Mouse (Mus musculus): ENCODE data around the gene Ubald2. TPM values are rescaled to one million over a fixed set of nuclear protein-coding genes. Genes with fewer than 3 reads are reported as not detected.

Ubald2 gene
- polyA plus RNA-seq, 1 experiment from 2014 or later: 81.9 TPM

DNA sequence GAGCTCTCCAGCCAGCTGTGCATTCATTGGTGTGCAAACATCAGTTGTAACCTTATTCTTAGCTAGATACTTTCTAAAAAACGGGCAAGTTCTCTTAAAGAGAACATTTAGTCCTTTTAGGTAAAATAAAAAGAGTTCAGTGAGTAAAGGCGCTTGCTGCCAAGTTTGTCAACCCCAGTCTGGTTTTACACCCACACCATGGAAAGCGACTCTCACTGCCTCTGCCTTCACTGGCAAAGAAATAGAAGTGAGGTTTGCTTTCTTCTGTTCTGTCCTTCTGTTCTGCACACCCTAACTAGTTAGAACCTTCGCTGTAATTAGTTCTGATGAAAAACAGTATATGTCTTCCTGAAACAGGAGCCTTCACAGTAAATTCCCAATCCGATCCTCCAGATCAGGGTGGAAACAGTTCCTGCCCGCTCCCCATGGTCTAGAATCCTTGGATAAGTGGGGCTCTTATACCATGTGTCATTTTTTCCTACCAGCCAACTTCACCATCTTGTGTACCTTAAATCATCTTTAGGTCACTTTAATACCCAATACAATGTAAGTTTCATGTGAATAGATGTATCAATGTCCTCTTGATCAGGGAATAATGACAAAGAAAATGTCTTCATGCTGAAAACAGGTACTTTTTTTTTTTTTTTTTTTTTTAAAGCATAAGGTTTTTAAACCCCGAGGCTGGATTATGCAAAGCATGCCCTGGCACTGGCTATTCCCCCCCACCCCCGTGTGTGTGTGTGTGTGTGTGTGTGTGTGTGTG lies 1.1 kb upstream of the Ubald2 start:
- no peak for DNase-seq (ENCODE audit: low spot score)

DNA sequence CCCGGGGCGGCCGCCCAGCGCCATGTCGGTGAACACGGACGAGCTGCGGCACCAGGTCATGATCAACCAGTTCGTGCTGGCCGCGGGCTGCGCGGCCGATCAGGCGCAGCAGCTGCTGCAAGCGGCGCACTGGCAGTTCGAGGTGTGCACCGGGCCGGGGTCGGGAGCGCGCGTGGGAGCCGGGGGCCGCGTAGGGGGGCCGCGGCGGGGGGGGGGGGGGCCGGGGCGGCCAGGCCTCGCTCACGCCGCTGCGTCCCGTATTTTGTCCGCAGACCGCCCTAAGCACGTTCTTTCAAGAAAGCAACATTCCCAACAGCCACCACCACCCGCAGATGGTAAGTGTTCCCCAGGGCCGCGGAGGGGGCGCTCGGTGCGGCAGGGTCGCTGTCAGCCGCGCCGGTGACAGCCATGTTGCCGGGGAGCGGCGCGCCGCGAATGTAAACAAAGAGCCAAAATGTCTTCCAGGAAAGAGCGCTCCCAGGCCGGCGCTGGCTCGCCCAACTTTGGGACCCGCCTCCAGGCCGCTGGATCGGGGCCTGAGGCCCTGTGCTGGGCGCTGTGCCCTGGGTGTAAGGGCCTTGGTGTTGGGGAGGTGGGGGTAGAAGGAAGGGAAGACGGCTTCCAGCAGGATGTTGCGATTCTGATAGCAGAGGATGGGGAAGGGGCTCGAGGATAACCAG lies 533 bp downstream of the Ubald2 start:
- DNase-seq (ENCODE audit: low spot score): peak; percentile 72

DNA sequence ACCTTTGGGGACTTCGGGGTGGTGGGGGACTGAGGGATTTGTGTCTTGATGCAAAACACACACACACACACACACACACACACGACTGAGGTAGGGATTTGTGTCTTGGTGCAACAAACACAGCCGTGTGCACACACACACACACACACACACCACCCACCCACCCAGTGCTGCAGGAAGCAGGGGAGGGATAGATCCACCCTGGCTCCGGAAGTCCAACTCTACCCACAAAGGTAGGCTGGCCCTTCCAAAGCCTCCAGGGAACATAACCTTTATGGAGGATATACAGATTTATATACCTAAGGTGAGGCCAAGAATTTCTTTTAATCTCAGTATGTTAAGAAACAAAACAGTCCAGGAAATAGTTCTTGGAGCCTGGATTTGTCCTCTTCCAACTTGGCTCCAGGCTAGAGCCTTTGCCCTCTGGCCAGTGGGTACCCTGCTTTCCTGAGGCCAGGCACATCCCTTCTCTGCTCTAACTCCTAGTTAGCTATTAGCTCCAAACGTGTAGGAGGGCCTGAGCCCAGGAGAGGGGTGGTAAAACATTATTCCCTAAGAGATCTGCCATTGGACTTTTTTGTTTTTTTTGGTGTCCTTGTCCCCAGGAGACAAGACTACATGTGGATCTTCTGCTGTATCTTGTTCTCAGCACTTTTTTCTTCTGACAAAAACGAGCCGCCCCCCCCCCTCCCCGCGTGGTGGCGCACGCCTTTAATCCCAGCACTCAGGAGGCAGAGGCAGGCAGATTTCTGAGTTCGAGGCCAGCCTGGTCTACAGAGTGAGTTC lies 1.3 kb downstream of the Ubald2 start:
- peak; percentile 50 for DNase-seq (ENCODE audit: low spot score)

DNA sequence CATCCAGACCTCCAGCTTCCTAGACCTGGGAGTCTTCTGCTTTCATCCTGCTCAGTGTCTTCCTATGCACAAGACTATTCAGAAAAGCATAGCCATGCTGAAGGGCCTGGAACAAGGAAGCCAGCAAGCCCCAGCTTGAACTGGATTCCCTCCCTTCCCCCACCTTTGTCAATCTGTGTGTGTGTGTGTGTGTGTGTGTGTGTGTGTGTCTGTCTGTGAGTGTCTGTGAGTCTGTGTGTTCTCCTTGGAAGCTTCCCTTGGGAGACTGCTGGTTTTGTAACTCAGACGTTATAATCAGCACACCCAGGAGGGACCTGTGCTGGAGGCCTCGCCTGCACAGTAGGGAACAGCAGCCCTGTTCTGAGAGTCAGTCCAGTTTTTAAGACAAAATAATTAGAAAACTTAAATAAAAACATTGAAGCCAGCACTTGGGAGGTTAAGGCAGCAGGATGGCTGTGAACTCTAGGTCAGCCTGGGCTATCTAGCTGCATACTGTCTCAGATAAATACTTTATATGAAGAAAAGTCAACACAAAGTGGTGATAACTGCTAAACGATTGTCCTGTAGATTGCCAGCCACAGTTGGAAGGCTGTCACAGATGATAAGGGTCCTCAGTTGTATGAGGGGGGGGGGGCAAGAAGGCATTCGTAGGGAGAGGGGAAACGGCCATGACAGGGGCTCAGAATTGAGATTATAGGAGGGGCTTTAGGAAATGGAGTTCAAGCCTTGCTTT lies 2.3 kb downstream of the Ubald2 start:
- no peak for DNase-seq (ENCODE audit: low spot score)

DNA sequence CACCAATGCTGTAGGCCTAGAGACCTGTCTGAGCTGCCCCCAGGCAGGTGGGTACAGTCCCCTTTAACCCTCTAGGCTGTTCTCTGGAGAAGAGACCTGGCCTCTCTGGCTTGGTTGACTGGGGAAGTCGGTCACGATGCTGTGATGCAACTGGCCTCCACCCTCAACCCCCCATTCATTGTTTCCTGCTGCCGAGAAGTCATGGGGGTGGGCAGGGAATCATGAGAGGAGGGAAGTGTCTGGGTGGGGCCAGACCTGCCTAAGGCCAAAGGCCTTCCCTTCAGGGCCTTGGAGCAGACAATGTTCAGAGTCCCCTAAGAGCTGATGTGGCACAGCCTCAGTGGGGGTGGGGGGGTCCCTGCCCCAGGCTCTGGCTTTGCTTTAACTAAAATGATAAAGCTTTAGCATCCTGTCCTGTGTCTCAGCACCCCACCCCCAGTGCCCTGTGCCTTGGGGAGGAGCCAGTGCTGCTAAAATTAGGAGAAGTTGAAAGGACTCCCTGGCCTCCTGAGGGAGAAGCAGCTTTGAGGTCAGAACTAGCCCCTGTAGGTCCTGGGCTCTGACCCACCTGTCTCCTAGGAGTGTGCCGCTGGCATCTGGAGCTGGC lies 2.9 kb downstream of the Ubald2 start:
- DNase-seq (ENCODE audit: low spot score): no peak

DNA sequence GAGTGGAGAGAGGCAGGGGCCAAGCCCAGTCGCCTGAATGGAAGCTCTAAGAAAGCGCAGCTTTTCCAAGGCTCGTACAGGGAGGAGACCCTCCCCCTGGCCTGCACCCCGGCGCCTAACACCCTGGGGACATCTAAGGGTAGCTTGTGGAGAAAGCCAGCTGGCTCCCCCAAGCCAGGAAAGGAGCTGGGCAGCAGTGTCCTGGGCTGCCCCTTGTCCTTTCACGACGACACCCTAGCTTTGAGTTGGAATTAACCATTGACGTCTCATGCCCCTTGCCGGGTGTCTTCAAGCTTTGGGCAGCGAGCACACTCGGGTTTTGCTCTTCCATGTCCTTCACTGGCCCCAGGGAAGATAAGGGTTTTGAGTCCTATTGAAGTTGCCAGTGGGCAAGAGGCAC lies 3.6 kb downstream of the Ubald2 start:
- DNase-seq (ENCODE audit: low spot score): no peak

DNA sequence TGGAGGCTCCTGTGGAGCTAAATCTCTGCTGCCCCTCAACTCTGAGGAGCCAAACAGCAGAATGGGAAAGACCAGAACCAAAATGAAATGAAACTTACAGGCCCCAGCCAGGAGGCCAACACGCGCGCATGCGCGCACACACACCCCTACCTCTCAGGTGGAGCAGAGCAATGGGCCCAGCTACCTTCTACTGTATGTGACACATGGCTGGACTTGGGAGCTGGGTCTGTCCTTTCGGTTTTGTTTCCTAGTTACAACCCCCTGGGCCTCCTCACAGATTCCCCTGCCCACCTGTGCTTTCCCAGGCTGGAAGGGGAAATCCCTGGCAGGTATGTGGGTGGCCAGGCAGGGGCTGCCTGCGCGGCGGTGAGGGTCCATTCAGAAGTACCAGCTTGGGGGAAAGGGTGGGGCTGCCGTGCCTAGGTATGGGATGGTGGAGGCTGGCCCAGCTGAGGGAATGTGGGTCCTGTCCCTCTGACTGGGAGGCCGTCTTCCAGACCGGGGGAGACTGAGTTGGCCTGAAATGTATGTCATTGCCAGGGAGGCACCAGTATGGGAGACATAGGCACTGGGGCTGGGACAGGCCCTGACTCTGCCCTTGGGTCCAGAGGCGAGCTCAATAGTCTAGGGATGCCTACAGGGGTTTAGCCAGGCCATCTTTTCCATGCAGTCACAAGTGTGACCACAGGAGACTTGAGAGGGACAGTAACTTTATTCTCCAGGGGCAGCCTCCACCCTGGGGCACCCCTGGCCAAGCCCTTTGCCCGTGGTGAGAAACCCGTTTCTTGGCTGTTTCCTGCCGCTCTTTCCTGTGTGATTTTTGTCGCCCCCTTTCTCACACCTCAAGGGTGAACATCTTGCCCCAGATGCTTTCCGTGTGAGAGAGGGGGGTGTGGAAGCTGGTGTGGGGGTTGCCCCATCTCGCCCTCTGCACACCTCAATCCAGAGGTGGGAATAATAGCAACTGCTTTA lies 5.7 kb downstream of the Ubald2 start:
- peak; percentile 65 for DNase-seq (ENCODE audit: low spot score)

DNA sequence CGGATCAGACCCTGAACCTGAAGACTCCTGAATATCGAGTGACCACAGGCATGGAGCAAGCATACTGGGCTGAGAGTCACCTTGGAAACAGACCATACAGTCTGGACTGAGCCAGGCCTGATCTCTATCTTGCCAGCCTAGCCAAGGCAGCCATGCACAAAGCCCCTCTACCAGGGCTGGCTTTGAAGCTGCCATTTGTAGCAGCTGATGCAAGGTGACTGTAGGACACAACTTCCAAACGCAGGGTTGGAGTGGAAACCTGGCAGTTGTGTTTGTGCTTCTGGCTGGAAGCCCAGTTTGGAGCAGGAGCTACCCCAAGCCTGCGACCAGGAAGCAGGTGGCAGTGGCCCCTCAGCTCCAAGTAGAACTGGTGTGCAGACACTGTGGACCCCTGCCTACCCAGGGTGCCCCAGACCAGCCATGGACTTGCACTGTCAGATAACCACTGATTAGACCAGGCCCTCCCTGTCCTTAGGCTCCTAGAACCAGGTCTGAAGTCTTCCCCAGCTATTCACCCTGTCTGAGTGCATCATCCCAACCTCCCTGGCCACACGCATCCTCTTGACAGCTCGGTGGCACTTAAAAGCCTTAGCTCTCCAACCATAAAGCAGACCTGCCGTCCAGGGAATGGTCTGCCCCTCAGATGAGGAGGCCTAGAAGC lies 6.6 kb downstream of the Ubald2 start:
- no peak for DNase-seq (ENCODE audit: low spot score)

DNA sequence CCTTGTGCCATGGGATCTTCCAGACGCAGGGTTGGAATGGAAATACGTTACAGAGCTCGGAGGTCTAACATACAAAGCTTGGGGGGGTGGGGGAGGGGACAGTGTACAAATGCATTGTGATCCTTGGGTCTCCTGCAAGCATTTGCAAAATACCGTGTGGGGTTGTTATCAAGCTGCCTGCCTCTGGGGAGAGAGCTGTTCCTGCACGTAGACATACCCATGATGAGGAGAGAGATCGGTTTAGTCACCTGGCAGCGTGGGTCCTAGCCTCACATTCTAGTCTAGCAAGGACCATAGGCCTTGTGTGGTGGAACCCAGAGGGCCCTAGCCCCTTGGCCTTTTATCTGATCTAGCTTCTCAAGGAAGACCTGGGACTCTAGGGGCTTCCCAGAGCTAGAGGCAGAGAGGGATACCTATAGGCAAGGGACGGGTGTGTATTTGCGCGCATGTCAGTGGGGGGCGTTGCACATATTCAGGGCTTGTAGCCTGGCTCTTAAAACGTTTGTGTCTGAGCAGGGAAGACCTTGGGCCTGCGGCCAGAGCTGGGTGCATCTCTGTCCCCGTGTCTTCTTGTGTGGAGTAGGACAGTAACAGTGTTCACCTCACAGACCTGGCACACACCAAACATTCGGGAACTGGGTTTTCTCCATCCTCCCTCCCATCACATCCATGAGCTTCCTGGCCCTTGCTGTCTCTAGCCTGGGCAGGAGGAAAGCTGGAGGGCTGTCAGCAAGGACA lies 8.4 kb downstream of the Ubald2 start:
- no peak for DNase-seq (ENCODE audit: low spot score)

DNA sequence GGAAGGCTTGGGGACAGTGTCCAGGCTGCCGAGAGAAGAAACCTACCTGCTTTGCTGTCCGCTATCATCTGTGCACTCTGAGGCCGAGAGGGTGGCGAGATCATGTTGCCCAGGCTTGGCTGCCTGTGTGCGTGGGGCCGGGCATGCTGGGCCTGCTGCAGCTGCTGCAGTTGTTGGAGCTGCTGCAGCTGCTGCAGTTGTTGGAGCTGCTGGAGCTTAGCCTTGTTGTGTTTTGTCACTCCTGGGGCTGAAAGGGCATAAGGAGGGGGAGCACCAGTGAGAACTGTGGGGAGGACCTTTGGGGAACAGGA lies 8.9 kb downstream of the Ubald2 start:
- DNase-seq (ENCODE audit: low spot score): no peak

DNA sequence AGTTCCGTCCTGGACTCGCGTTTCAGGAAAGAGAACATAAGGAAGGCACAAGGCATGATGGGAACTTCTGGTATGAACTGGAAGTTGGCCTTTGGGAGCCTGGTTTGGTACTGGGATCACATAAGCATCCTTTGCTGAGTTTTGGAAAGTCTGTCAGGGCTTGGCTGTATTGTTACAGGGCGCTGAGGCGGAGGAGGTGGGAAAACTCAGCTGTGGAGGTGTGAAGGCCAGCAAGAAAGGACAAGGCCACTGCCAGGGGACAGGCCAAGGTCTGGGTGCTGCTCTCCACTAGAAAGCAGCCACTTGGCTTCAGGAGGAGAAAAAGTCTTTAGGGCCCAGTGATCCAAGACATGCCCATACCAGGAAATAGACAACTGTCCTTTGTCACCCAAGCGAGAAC lies 9.4 kb downstream of the Ubald2 start:
- DNase-seq (ENCODE audit: low spot score): no peak

DNA sequence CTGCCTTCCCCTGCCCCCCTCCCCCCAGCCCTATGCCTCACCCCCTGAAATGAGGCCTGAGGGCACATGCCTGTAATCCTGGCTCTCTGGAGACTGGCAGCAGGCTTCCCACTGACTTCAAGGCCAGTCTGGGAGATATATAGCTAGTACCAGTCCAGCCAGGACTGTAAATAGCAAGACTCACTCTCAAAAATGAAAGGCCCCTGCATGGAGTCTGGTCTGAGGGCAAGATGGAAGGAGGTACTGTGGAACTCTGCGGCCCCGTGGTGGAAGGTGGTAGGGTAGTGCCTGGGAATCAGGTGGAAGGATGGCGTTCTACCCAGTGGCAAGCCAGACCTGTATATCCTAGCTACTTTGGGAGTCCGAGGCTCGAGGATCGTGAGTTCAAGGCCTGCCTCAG lies 10.0 kb downstream of the Ubald2 start:
- no peak for DNase-seq (ENCODE audit: low spot score)

DNA sequence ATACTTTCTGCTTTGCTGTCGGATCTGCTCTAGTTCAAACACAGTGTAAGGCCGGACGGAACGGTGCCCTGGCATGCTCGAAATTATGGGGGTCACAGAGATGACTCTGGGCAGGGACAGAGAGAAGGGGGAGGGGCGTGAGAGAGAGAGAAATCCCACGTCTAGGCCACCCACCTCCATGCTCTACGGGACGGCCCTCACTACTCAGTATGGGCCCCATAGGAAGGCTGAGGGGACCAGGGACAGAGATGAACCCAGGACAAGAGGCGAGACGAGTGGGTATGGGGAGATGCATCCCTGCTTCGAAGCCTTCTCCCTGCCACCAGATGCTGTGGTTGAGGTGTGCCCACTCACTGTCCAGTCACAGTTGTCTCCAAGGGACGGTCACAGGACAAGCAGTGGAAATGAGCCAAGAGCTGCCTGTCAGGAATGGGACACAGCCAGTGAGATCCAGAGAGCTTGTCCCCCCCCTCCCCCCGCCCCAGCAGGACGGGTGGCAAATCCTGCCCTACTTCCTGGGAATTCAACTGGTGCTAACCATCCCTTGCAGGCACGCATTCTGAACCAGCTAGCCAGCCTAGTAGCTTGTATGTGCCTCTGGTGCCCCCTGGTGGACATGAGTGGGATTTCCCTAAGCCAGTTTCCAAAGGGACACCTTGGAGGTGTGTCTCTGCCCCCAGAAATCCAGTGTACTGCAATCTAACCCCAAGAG lies 11.9 kb downstream of the Ubald2 start:
- peak; percentile 89 for DNase-seq (ENCODE audit: low spot score)

DNA sequence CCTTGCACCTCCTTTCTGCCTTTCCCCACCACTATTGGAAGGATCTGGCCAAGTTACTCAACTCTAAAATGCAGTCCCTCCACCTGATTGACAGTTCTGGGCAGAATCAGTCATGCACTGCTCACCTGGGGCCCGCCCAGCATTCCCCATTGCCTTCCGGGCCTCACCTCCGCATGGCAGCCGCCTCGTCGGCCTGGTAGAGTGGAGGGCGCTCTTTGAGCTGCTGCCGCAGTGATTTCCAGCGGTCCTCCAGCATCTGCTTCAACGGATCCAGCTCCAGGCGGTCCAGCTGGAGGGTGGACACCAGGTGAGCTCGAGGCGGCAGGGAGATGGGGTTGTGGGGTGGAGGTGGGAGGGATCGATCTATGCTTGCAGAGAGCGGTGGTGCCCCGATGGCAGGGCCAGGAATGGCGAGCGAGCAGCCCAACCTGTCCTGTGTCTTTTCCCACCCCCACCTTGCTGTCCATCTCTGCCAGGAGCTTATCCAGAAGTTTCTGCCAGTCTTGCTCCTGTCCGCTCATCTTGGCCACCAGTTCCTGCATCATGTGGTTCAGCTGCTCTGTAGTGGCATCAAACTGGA lies 12.5 kb downstream of the Ubald2 start:
- DNase-seq (ENCODE audit: low spot score): no peak

DNA sequence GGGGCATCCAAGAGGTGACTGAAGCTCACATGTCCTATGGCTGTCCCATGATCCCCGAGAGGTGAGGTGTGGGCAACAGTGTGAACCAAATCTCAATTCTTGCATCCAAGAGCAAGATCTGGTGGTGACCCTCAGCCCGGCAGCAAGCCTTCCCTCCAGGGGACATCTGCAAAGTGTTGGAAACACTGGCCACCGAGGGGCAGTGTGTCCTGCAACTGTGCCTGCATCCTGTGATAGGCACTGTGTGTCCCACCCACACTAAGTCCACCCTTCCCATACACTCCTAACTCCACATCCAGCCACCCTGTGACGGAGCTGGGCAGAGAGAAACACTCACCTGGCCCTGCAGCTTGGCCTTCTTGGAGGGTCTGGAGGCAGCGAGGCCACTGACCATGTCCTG lies 13.9 kb downstream of the Ubald2 start:
- no peak for DNase-seq (ENCODE audit: low spot score)

DNA sequence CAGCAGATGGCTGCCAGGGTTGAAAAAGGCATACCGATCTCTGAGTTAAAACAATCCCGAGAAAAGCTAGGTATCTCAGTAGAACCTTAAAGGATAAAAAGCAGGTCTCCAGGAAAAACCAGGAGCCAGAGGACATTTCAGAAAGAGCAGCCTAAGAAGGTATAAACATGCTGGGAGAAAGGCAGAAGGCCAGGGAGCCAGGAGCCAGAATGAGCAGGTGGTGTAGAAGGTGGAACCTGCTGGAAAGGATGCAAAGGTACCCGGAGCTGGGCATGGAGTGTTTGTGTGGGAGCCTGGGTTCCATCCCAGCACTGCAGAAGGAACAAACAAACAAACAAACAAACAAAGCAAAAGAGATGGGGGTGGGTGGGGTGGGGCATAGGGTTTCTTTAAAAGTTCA lies 15.4 kb downstream of the Ubald2 start:
- no peak for DNase-seq (ENCODE audit: low spot score)

DNA sequence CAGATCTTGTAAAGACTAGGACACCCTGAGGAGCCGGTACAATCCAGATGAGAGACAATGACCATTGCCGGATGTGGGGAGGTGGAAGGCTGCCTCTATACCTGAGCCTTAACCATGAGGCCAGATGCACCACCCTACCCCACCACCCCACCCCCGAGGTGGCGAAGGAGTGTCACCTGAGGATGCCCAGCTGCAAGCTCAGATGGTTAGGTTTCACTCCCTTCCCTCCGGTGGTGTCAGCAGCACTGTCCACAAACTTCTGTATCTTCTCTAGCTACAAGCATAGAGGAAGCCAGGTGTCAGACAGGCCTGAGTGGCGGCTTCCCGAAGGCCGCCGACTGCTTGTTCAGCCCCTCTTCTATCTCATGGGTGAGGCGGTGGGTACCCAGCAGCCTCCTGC lies 20.0 kb downstream of the Ubald2 start:
- DNase-seq (ENCODE audit: low spot score): no peak

DNA sequence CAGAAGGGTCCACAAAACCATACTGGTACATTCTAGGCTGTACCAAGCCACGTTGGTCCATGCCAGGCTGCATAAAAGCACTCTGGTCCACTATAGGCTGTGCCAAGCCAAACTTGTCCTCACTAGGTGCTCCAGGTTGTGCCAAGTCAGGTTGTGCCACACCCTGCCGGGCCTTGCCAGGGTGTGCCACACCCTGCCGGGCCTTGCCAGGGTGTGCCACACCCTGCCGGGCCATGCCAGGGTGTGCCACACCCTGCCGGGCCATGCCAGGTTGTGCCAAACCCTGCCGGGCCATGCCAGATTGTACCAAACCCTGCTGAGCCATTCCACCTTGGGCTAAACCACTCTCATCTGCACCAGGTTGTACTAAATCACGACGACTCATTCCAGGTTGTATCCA lies 22.3 kb downstream of the Ubald2 start:
- no peak for DNase-seq (ENCODE audit: low spot score)

All from thymus, postnatal 0 days (tissue).